Mouse (Mus musculus) embryo, embryonic 10 days (tissue): ENCODE results near the gene Efnb3.
A peak's percentile ranks its signal among the peaks of the same experiment; 100 is the strongest.

Experiments
- DNase-seq: peaks from one replicate; pipeline ENCODE4 v3.0.0-alpha.2; 2015; ENCODE audit warnings: low spot score

The Efnb3 gene

GRCm38 (mm10) chr11:69510796-69511496 is 49.1 kb downstream of the Efnb3 start:
- peak; percentile 79 for DNase-seq
